Mouse (Mus musculus): ENCODE data around the gene Hfe2. TPM values are rescaled to one million over a fixed set of nuclear protein-coding genes. Genes with fewer than 3 reads are reported as not detected.
"Not testable (repeated sequence)": the region's sequence is repeated elsewhere in the genome, so short reads cannot be mapped to it uniquely, and the experiment has no call there.

The Hfe2 gene
- total RNA-seq, 1 experiment from 2014 or later, result not detected

- no peak for ATAC-seq (ENCODE audit: extremely low read depth, insufficient number of reproducible peaks, low FRiP score, poor library complexity, severe bottlenecking)
These were observed 29.3 kb upstream of the Hfe2 start for GRCm38 (mm10) chr3:96495490-96496210.

- no peak for ATAC-seq (ENCODE audit: extremely low read depth, insufficient number of reproducible peaks, low FRiP score, poor library complexity, severe bottlenecking)
These were observed 28.8 kb upstream of the Hfe2 start for GRCm38 (mm10) chr3:96496216-96496615.

- ATAC-seq (ENCODE audit: extremely low read depth, insufficient number of reproducible peaks, low FRiP score, poor library complexity, severe bottlenecking), result not testable (repeated sequence)
These were observed 28.2 kb upstream of the Hfe2 start for GRCm38 (mm10) chr3:96496620-96497275.

GRCm38 (mm10) chr3:96497451-96498028 is 27.4 kb upstream of the Hfe2 start:
- ATAC-seq (ENCODE audit: extremely low read depth, insufficient number of reproducible peaks, low FRiP score, poor library complexity, severe bottlenecking), result peak; percentile 35; the same call in 1 of the 2 replicates

- ATAC-seq (ENCODE audit: extremely low read depth, insufficient number of reproducible peaks, low FRiP score, poor library complexity, severe bottlenecking), result no peak
These were observed 26.3 kb upstream of the Hfe2 start for GRCm38 (mm10) chr3:96498476-96499245.

- ATAC-seq (ENCODE audit: extremely low read depth, insufficient number of reproducible peaks, low FRiP score, poor library complexity, severe bottlenecking), result peak; percentile 7; the same call in 1 of the 2 replicates
These were observed 25.3 kb upstream of the Hfe2 start for GRCm38 (mm10) chr3:96499481-96500288.

GRCm38 (mm10) chr3:96500289-96500621 is 24.7 kb upstream of the Hfe2 start:
- ATAC-seq (ENCODE audit: extremely low read depth, insufficient number of reproducible peaks, low FRiP score, poor library complexity, severe bottlenecking), result peak; percentile 55

- peak; percentile 7 for ATAC-seq (ENCODE audit: extremely low read depth, insufficient number of reproducible peaks, low FRiP score, poor library complexity, severe bottlenecking)
These were observed 24.2 kb upstream of the Hfe2 start for GRCm38 (mm10) chr3:96500691-96501265.

- peak; percentile 31; the same call in 1 of the 2 replicates for ATAC-seq (ENCODE audit: extremely low read depth, insufficient number of reproducible peaks, low FRiP score, poor library complexity, severe bottlenecking)
These were observed 23.4 kb upstream of the Hfe2 start for GRCm38 (mm10) chr3:96501391-96502115.

- ATAC-seq (ENCODE audit: extremely low read depth, insufficient number of reproducible peaks, low FRiP score, poor library complexity, severe bottlenecking), result no peak
These were observed 22.5 kb upstream of the Hfe2 start for GRCm38 (mm10) chr3:96502181-96503082.

- ATAC-seq (ENCODE audit: extremely low read depth, insufficient number of reproducible peaks, low FRiP score, poor library complexity, severe bottlenecking), result peak; percentile 62
These were observed 21.9 kb upstream of the Hfe2 start for GRCm38 (mm10) chr3:96503083-96503450.

- no peak for ATAC-seq (ENCODE audit: extremely low read depth, insufficient number of reproducible peaks, low FRiP score, poor library complexity, severe bottlenecking)
These were observed 21.0 kb upstream of the Hfe2 start for GRCm38 (mm10) chr3:96503946-96504345.

GRCm38 (mm10) chr3:96504931-96505330 is 20.0 kb upstream of the Hfe2 start:
- ATAC-seq (ENCODE audit: extremely low read depth, insufficient number of reproducible peaks, low FRiP score, poor library complexity, severe bottlenecking), result no peak

GRCm38 (mm10) chr3:96506396-96507047 is 18.4 kb upstream of the Hfe2 start:
- no peak for ATAC-seq (ENCODE audit: extremely low read depth, insufficient number of reproducible peaks, low FRiP score, poor library complexity, severe bottlenecking)

- ATAC-seq (ENCODE audit: extremely low read depth, insufficient number of reproducible peaks, low FRiP score, poor library complexity, severe bottlenecking), result not testable (repeated sequence)
These were observed 17.0 kb upstream of the Hfe2 start for GRCm38 (mm10) chr3:96507966-96508365.

- ATAC-seq (ENCODE audit: extremely low read depth, insufficient number of reproducible peaks, low FRiP score, poor library complexity, severe bottlenecking), result no peak
These were observed 4.8 kb upstream of the Hfe2 start for GRCm38 (mm10) chr3:96520171-96520570.

Measured in neutrophil, adult 5-6 weeks (primary cell).